Mouse (Mus musculus) testis, adult 2 months (tissue): Measurements from ENCODE around the gene Kdm6b.

Source experiments
- CTCF ChIP-seq: fragments of 200-500 bp; IDR thresholded peaks from 2 replicates; pipeline ENCODE4 v1.5.1; 2012; ENCODE audit warnings: low read depth, mild to moderate bottlenecking, inconsistent platforms, low read length, moderate library complexity; ENCODE audit not compliant: control insufficient read depth, insufficient read depth, insufficient replicate concordance
- POLR2A ChIP-seq: fragments of 200-500 bp; IDR thresholded peaks from 2 replicates; pipeline ENCODE4 v1.6.1; 2012; ENCODE audit warnings: low read depth, mild to moderate bottlenecking, inconsistent platforms, low read length, moderate library complexity; ENCODE audit not compliant: control insufficient read depth

DNA sequence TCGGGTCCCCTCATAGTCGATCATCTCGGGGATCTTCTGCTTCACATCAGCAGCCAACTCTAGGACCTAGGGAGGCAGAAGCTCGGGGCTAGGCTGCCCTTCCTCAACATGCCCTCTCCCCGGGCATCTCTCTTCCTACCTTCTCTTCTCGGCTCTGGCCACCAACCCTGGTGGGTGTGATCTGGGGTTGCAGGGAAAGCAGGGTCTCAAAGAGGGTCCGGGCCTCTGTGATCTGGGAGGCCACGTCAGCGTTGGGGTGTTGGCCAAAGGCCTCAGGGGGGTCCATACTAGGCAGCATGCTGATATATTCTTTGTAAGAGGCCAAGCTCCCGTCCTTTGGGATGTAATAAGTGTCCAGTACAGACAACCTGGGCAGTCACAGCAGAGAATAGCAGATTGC lies 9.4 kb upstream of the Kdm6b start:
- no peak for TF ChIP-seq CTCF
- no peak for TF ChIP-seq POLR2A
